Mouse (Mus musculus): ENCODE measurements at regions not wholly inside any gene's neighbourhood (a gene's known extent, or its start where the extent isn't known, plus 50 kb on each side); places are given as distances from the start of the nearest gene placed in this dataset.

- intact Hi-C loops (cut with DNase I): loop anchor here (1.0 to 5.0 kb wide), 8 partner anchors 62 to 802 kb away; no protein-coding TSS in a partner anchor
- peak; percentile 86 to 95 for DNase-seq (ENCODE audit: low spot score in 2 of 2)
Measured at GRCm38 (mm10) chr13:100892204-100892603, 59.0 kb upstream of the Slc30a5 start.

GRCm38 (mm10) chr13:100890457-100890856 lies 57.2 kb upstream of the Slc30a5 start:
- intact Hi-C loops (cut with DNase I): loop anchor here (5.0 kb wide), 4 partner anchors 192 to 652 kb away; no protein-coding TSS in a partner anchor
- peak in 1 of 2 experiments; percentile 88 for DNase-seq (ENCODE audit: low spot score in 2 of 2)

GRCm38 (mm10) chr13:100888481-100888880 lies 55.3 kb upstream of the Slc30a5 start:
- DNase-seq (ENCODE audit: low spot score in 2 of 2): no peak
- intact Hi-C loops (cut with DNase I): no loop called here

DNA sequence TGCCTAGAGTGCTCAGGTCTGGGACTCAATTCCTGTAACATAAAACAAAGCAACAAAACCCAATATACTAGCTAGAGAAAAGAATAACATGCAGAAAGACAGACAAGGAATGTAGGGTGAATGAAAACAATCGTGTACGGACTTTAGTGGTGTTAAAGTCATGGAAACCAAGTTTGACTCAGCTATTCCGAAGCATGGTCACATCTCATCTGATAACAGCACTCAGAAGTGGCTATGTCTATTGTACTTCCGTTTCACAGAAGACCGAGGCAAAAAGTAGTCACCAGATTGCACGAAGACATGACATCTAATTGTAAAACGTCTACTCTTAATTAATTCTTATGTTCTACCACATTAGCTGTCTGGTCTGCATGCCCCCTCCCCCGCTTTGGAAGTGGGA lies 50.5 kb upstream of the Slc30a5 start:
- DNase-seq (ENCODE audit: low spot score in 2 of 2): no peak
- intact Hi-C loops (cut with DNase I): no loop called here

Data from left cerebral cortex, postnatal 25 days (tissue).